Mouse (Mus musculus) left cerebral cortex, postnatal 25 days (tissue): ENCODE data around the gene Lrp3. TPM values are rescaled to one million over a fixed set of nuclear protein-coding genes. Genes with fewer than 3 reads are reported as not detected.

ENCODE experiments used
- DNase-seq, 2 experiments: peaks; one replicate each; pipeline ENCODE4 v3.0.0; 2022; ENCODE audit warnings: low spot score in 2 of 2, mixed read lengths in 1 of 2
- intact Hi-C: fragments of 180-260 bp; cut with DNase I; formaldehyde crosslinking; loops from one replicate; pipeline ENCODE4 v1.15.1; 2025
- total RNA-seq, 2 experiments: library from RNA; stranded (reverse); gene quantifications; 2 replicates each; pipeline ENCODE4 v1.2.3; 2021

The Lrp3 gene
- total RNA-seq, 2 experiments from 2014 or later: 79.3 to 81.5 TPM

DNA sequence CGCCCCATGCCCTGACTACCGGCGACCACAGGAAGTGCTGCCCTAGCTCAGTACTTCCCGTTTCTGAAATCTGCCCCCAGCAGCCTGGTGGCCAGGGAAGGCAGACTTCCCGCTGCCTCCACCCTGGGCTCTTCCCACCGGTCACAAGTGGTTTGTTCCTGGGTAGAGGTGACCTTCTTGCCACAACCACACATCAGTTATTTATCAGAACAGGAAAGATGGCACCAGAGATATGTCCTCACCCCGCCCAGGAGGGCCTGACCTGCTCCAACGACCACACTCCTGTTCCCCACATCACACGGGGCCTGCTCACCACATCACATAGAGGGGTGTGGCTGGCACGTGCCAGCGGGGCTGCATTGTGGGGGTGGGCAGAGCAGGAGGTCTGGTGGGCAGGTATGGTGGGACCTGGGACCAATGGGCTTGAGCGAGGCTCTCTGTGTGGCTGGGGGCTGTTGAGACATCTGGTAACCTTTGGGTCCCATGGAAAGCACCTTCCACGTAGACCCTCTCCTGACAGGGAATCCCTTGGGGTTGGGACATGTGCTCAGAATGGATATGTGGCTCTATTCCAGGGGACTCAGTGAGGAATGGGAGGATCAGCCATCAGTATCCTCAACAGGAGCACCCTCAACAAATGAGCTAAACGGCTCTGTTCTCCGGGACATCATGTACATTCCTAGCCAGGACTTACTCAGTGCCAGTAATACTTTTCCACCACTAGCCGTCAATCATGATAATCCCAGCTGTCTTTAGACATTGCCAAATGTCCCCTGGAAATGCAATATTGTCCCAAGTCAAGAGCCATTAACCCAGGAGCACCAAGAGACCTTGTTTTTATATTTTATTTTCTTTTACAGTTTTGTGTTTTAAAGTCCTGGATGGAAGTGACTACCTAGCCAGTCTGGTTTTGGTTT lies 58.5 kb downstream of the Lrp3 start:
- DNase-seq: no peak

GRCm38 (mm10) chr7:35154449-35154848 lies 60.8 kb downstream of the Lrp3 start:
- no peak for DNase-seq
- intact Hi-C loops: no loop called here

More for the DNA sequence above, 58.5 kb downstream of the Lrp3 start:
- intact Hi-C loops: no loop called here

GRCm38 (mm10) chr7:35150860-35151259 lies 64.4 kb downstream of the Lrp3 start:
- DNase-seq: no peak
- intact Hi-C loops: no loop called here

Other genes starting within 250 kb of the Lrp3 start
- gene Cebpg, start 158.9 kb downstream of the Lrp3 start, total RNA-seq: 10 to 100 TPM; 31.3 to 34.8 TPM
- 10 to 100 TPM in 1 of 2 experiments, 1 to 10 TPM in 1; 8.7 to 10.1 TPM for gene Cebpa, start 96.2 kb downstream of the Lrp3 start, total RNA-seq
- 10 to 100 TPM; 40.8 to 50.6 TPM for gene Slc7a10, start 29.1 kb downstream of the Lrp3 start, total RNA-seq
- 10 to 100 TPM; 23.3 to 26.4 TPM for gene Gpatch1, start 102.9 kb upstream of the Lrp3 start, total RNA-seq
- gene Rhpn2, start 118.7 kb upstream of the Lrp3 start, total RNA-seq: 1 to 10 TPM; 3.4 to 4.2 TPM
- gene Faap24, start 181.3 kb upstream of the Lrp3 start, total RNA-seq: 1 to 10 TPM; 7.7 to 8.3 TPM
- gene Cep89, start 181.5 kb upstream of the Lrp3 start, total RNA-seq: 10 to 100 TPM; 18.2 to 23.3 TPM
- gene Slc7a9, start 233.3 kb upstream of the Lrp3 start, total RNA-seq: not detected